ENCODE assay signal across 14 mouse cellular contexts in the genomic region with DNA sequence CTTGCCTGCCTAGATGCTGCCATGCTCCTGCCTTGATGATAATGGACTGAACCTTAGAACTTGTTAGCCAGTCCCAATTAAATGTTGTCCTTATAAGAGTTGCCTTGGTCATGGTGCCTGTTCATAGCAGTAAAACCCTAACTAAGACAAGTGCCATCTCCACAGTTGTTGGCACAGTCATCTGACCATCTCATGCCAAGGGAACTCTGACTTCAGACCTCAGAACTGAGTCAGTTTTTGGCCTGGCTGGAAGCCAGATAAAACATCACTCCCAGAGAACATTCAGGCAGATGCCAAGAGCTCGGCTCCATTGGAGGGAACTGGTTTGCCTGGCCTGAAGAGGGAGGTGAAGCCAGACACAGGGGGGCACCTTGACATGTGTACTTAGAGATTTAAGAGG.
A peak's percentile ranks its signal among the peaks of the same experiment; 100 is the strongest.
DNase-seq lines count a peak whose midpoint lies in the region; ATAC-seq and TF ChIP-seq lines count a peak whose summit lies in the region.
"Had no signal": no experiment of that assay in that cellular context is flagged by ENCODE, and none has a peak within 500 bp of the region (broad histone marks: within the 10 kb centered on the region; RNA-seq: fewer than 3 reads in every experiment).

No protein-coding gene starts in this region.

- no peaks in the 10 kb centered on the region for H3K9me3 ChIP-seq in lung, embryonic 14.5 days (ENCODE audit: low read depth, low read length)
- no peaks in the 10 kb centered on the region for H3K9me3 ChIP-seq in liver, embryonic 12.5 days (replicated peaks)
- H3K9me3 ChIP-seq: heart, embryonic 12.5 days; hindbrain, embryonic 12.5 days; neural tube, embryonic 15.5 days had no signal

- peak; percentile 82 for DNase-seq in heart, adult 11 months
- no peak for DNase-seq in heart, postnatal 14 days
- DNase-seq in lung, embryonic 14.5 days: peak; percentile 24
- DNase-seq in lung, adult 2 months: no peak
- peak; percentile 88 for DNase-seq in adipocyte (ENCODE audit: low spot score)
- DNase-seq in kidney, postnatal 14 days: peak; percentile 20
- DNase-seq in right cerebral cortex, postnatal 36 days (ENCODE audit: low spot score in 2 of 2): no peak
- DNase-seq: cerebellum, adult 2 months; thymus, adult 18-20 months had no signal

- TF ChIP-seq POLR2A in lung, adult 2 months (IDR thresholded peaks at IDR 0.05; ENCODE audit: borderline replicate concordance, extremely low read depth, low read depth, low read length): no peak

- TF ChIP-seq CTCF in lung, embryonic 14.5 days (IDR thresholded peaks at IDR 0.05; ENCODE audit: low read depth): no peak
- TF ChIP-seq CTCF in lung, adult 2 months (IDR thresholded peaks at IDR 0.05; ENCODE audit: insufficient read depth, low read length): no peak

- H3K27me3 ChIP-seq in lung, embryonic 14.5 days (ENCODE audit: insufficient read depth, low read length): no peaks in the 10 kb centered on the region
- H3K27me3 ChIP-seq in liver, embryonic 12.5 days (replicated peaks): no peaks in the 10 kb centered on the region
- H3K27me3 ChIP-seq: heart, embryonic 12.5 days; hindbrain, embryonic 12.5 days; neural tube, embryonic 15.5 days had no signal

- H3K4me3 ChIP-seq in lung, embryonic 14.5 days (ENCODE audit: low read depth, low read length): no peak overlapping the region
- no peak overlapping the region for H3K4me3 ChIP-seq in lung, adult 2 months (replicated peaks; ENCODE audit: extremely low read depth, low read depth, low read length)
- H3K4me3 ChIP-seq in liver, embryonic 12.5 days: no peak overlapping the region
- H3K4me3 ChIP-seq: heart, embryonic 12.5 days; hindbrain, embryonic 12.5 days; neural tube, embryonic 15.5 days had no signal

- 33% methylated on average over 1 of the region's 1 CpGs for WGBS in lung, embryonic 14.5 days
- 25% methylated on average over 1 of the region's 1 CpGs for WGBS in lung, adult 2 months
- 62% methylated on average over 1 of the region's 1 CpGs for WGBS in liver, embryonic 12.5 days (ENCODE audit: insufficient replicate concordance)

- ATAC-seq in lung, embryonic 14.5 days (ENCODE audit: insufficient read depth): no peak
- no peak for ATAC-seq in liver, embryonic 12.5 days

- 0 out of 2 replicates have a peak, but pooled peaks cover 4% of the 10 kb centered on the region for H3K4me1 ChIP-seq in lung, embryonic 14.5 days (ENCODE audit: insufficient read depth)
- no peaks in the 10 kb centered on the region for H3K4me1 ChIP-seq in lung, adult 2 months (ENCODE audit: control insufficient read depth, insufficient read depth, low read length)
- no peaks in the 10 kb centered on the region for H3K4me1 ChIP-seq in liver, embryonic 12.5 days
- H3K4me1 ChIP-seq: heart, embryonic 12.5 days; neural tube, embryonic 15.5 days had no signal

- H3K36me3 ChIP-seq in lung, embryonic 14.5 days (ENCODE audit: insufficient read depth): no peaks in the 10 kb centered on the region
- H3K36me3 ChIP-seq in liver, embryonic 12.5 days: no peaks in the 10 kb centered on the region
- H3K36me3 ChIP-seq: heart, embryonic 12.5 days; hindbrain, embryonic 12.5 days; neural tube, embryonic 15.5 days had no signal

- H3K4me2 ChIP-seq in lung, embryonic 14.5 days: no peak overlapping the region
- H3K4me2 ChIP-seq in liver, embryonic 12.5 days: no peak overlapping the region
- H3K4me2 ChIP-seq: heart, embryonic 12.5 days; hindbrain, embryonic 12.5 days; liver, embryonic 11.5 days; neural tube, embryonic 15.5 days had no signal

- no peak overlapping the region for H3K27ac ChIP-seq in lung, embryonic 14.5 days (ENCODE audit: low read depth)
- no peak overlapping the region for H3K27ac ChIP-seq in liver, embryonic 12.5 days
- H3K27ac ChIP-seq: hindbrain, embryonic 12.5 days; neural tube, embryonic 15.5 days had no signal

- intact Hi-C loops in heart, postnatal 14 days (cut with DNase I): no loop called here

- H3K9ac ChIP-seq in lung, embryonic 14.5 days: no peak overlapping the region
- H3K9ac ChIP-seq in liver, embryonic 12.5 days: no peak overlapping the region
- H3K9ac ChIP-seq: heart, embryonic 12.5 days; hindbrain, embryonic 12.5 days; neural tube, embryonic 15.5 days had no signal

Comparison
In these comparisons a context has a peak if more than half of its experiments do, and no peak if none do; other contexts are left out.
1. DNase-seq: peak in heart, adult 11 months (single experiment), lung, embryonic 14.5 days (single experiment), adipocyte (single experiment) and kidney, postnatal 14 days (single experiment); none in heart, postnatal 14 days (0 of 2), lung, adult 2 months (single experiment) and right cerebral cortex, postnatal 36 days (0 of 2).